Mouse (Mus musculus): ENCODE results near the gene Errfi1.

DNA sequence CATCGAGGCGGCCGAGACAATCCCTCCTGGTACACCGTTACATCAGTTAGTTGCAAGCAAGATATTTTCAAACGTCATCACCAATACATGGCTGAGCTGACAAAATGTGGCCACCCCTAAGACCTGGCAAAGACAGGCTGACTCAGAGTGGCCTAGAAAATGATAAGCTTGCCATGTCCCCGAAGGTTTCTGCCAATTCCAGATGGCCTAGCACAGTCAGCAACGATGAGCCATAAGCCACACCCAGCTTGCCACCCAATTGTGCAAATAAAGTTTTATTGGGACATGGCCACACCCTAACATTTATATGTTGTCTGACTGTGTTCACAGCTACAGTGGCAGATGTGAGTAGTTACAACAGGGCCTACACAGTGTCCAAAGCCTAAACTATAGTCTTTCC lies 10.5 kb upstream of the Errfi1 start:
- TF ChIP-seq CTCF (IDR thresholded peaks at IDR 0.05; ENCODE audit: low read depth, low read length) (no peak), POLR2A (IDR thresholded peaks at IDR 0.05; ENCODE audit: insufficient read depth, low read length) (no peak)
